Mouse (Mus musculus): Measurements from ENCODE around the gene Pparg. TPM values are rescaled to one million over a fixed set of nuclear protein-coding genes. Genes with fewer than 3 reads are reported as not detected.
A peak's percentile ranks its signal among the peaks of the same experiment; 100 is the strongest.

The Pparg gene
- total RNA-seq (2021): 1 to 10 TPM; 1.6 to 1.8 TPM

DNA sequence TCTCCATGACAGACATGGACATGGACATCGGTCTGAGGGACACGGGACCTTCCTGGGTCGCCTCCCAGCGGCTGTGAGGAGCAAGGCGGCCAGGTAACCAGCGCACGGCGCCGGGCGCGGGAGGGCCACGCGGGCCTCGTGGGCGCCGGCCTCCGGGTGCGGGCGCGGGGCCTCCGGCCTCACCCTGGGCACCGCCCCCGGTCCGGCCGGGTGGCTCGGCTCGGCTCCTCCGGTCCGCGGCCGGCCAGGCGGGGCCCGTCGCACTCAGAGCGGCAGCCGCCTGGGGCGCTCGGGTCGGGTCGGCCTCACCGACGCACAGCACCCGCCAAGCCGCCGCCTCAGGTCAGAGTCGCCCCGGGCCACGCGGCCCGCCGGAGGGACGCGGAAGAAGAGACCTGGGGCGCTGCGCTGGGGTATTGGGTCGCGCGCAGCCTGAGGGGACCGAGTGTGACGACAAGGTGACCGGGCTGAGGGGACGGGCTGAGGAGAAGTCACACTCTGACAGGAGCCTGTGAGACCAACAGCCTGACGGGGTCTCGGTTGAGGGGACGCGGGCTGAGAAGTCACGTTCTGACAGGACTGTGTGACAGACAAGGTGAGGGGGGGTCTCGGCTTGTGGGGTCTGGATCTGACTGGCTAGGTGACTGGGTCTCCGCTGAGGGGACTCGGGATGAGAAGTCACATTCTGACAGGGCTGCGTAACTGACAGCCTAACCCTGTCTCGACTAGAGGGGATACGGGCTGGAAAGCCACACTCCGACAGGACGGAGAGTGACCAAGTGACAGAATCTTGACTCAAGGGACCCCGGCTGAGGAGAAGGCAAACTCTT lies at the start of gene Pparg:
TSS of gene Pparg (plus strand) at position 176 of the 830 bp plus-strand sequence.
- peak; percentile 14 to 22 for DNase-seq

DNA sequence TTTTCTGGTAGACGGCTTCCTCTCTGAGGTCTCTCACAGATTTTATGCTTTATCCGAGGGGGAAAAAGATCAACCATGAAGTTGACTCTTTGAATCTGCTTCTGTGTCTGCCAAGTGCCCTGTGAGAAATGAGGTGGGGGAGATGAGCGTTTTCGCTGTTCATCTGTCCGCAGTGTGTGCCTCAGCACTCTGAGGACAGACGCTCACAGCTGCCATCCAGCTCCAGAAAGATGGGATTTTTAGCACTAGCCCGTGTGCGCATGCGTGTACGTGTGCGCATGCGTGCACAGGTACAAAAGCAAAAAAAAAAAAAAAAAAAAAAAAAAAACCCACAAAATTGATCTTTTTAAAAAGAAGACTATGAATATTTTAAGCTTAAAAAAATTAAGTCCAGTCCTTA lies 48.0 kb upstream of the Pparg start:
- DNase-seq: no peak

DNA sequence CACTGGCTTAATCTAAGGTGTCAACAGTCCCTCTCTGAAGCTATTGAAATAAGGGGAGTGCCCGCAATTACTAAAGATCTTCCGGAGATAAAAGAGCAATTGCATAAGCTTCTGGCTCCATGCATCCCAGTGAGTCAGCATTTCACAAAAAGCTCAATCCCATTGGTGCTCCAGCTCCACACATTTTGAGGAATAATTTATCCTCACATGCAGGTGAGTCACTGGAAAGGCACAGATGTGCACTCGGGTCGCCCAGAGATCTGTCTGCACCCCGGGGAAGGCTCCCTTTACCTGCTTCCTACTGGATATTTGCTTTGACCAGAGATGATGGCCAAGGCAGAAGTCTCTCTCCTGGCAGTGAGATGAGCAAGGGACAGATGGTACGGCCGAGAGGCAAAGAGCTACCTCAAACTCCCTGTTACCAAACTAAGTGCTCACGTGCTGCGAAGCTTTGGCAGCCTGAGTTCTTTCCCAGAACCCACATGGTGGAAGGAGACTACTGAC lies 47.5 kb upstream of the Pparg start:
- DNase-seq: peak; percentile 13 to 36

DNA sequence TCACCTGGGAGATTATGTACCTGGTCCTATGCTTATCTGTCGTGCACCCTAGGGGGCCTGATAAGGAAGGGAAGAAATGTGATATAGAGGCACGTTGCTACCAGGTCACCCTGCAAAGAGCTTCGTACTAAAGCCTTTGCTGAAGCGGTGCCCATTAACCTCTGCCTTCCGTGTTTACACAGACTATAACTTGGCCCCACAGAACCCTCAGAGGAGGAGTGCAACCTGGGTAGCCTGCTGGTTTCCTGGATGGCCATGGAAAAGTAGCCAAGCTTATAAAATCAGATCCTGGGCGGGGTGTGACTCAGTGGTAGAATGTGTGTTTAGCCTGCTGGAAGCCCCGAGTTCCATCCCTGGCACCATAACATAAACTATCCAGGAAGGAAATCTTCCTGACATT lies 46.8 kb upstream of the Pparg start:
- no peak for DNase-seq

DNA sequence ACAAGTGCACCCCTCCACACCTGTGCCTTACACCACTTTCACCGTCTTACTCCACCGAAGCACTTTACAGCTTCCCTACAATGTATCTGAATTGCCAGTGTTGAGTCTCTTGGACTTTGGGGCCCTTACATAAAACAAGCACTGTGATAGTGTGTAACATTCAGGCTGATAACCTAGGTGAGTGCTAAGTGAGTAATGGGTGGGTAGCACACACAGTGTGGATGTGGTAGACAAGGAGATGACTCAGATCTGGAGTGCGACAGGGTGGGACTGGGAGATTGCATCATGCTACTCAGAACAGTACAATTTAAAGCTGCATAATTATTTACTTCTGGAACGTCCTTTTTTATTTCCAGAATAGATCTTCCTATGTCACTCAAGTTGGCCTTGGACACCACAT lies 45.0 kb upstream of the Pparg start:
- no peak for DNase-seq

DNA sequence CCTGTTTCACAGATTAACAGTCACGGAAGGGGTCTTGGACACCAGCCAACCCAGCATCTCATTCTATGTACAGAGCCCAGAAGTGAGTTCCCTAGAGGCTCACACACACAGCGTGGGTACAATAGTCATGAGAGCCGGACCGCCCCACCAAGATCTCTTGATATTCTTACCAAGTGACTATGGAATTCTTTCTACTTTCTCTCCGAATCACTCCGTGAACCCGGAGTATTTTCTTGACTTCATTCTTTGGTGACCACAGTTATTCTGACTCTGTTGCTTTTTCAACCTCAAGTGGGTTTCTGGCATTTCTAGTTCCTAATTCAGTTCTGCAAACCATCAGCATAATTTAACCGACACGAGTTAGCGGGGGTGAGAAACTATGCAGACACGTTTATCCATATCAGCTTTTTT lies 43.9 kb upstream of the Pparg start:
- no peak for DNase-seq

DNA sequence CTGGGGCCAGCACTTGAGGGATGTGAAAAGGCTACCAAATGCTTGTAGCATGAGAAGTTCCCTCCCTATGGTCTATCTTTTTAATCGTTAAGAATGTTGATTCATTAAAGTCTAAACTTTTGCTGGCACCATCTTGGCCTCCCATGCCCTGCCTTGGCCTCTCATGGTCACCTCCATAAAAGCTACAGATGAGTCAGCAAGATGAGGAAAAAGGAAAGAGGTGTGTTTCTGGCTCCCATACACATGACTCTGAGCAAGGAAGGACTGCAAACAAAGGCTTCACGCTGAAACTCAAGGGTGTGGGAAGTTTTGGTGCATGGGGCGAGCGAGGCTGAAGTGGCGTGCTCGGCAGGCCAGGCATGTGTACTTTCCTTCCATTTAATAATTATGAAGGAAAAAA lies 41.9 kb upstream of the Pparg start:
- no peak for DNase-seq

DNA sequence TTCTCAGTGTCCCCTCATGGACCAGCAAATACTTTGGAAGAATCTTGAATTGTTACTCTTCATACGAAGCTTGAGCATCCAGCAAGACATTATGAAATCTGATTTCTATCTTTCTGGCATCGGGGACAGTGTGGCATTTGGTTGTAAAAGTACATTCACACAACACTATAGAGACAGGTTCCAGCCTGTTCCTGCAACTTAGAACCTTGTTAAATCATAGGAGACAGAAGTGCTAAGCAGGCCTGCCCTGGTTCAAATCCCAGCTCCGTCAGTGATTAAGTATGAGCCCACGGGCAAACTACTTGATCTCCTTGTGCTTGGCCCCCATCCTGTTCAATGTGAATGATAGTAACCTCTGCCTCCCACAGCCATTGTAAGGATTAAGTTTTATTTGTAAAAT lies 41.1 kb upstream of the Pparg start:
- DNase-seq: no peak

DNA sequence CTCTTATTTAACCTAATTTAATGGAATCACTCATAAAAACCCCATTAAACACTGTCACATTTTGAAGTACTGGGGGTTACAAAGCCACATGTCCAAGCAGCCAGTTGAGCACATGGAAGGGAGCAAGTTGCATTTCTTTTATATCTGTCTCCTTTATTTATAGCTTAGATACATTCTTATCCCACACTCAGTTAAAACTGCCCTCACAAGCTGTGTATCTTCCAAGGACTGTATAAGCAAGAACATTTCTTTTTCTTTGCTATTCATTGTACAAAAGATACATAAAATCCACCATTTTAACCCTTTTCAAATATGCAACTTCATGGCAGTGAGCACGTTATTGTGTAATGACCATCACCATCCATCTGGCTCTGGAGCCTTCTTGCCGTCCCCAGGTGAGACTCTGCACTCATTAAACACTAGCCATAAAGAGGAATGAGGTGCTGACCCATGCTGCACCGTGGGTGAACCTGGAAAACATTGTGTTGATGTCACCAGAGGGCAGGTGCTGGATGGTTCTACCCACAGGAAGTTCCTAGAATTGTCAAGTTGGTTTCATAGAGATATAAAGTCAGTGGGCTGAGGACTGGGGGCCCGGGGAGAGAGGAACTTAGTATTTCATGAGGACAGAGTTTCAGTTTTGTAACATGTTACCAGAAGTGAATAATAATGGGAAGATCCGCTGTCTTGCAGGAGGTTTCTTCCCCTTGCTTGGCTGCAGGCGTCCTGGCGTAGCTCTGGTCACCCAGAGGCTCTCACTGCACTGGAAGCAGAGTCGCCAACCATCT lies 39.6 kb upstream of the Pparg start:
- DNase-seq: no peak

DNA sequence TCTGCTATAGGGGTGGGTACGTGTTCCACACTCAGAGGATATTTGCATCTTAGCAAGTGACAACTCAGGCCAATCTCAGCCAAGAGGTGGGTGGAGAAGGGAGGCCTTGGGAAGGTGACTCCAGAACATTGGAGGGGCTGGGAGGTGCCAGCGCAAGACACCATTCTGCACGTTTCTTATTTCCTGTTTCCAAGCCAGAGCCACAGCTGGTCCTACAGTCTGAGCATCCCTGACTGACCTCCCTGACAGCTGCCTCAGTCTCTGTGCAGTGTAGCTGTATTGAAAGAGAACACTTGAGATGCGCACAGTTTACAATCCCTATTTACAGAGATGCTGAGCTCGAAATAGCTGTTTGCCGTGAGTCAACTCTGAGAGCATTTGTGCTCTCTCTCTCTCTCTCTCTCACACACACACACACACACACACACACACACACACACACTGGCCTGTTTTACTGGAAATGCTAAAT lies 38.8 kb upstream of the Pparg start:
- no peak for DNase-seq

DNA sequence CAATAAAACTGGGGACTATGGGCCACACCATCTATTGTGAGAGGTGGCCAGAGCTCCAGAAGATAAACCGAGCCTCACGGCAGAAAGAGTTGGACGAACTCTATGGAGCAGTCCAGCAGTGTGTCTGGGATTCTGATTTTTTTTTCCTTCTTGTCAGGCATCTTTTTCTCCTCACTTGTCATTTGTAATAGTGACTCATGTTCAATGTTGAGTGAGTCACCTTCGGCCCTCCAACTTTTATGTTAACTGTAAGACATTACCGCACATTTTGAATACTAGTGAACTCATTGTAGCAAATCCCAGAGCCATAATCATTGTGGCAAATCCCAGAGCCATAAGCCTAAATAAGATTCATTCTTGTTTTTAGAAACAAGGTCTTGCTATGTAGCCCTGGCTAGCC lies 37.8 kb upstream of the Pparg start:
- DNase-seq: no peak

DNA sequence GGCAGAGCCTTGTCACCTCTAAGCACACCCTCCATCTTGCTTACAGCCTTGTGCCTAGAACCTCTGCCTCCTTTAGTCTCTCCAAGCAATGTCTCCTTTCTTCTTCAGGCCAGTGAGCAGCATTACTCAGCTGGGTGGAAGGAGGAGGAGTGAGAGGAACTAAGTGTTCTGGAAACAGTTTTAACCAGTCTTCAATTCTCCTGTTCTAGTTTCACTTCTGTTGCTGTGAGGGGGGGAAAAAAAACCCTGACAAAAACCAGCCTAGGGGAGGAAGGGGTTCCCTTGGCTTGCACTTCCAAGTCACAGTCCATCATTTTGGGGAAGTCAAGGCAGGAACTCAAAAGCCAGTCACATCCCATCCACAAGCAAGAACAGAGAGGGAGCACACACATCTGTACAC lies 29.8 kb upstream of the Pparg start:
- no peak for DNase-seq

DNA sequence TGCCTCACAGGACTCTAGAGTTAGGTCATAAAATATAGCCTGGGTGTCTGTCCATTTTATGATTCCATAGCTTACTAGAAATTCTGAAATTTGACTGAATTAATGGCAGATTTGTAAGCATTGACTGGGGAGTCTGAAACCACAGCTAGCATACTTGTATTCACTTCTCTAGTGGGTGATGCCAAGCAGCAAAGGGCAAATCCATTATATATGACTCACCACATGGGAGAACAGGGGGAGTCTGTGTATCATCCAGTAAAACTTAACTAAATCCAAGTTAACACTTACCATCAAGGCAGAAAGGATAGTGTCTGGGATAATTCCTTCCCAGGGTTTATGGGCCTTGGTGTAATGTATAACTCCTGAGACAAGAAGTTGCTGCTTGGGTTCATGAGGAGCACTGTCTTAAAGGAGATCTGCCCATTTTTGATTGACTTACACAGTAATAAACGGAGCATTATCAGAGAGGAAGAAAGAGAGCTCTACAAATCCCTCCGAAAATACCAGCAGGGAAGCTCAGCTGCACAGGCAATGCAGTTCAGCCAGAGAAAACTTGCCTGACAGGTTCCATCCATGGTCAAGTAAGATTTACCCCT lies 27.6 kb upstream of the Pparg start:
- DNase-seq: no peak

DNA sequence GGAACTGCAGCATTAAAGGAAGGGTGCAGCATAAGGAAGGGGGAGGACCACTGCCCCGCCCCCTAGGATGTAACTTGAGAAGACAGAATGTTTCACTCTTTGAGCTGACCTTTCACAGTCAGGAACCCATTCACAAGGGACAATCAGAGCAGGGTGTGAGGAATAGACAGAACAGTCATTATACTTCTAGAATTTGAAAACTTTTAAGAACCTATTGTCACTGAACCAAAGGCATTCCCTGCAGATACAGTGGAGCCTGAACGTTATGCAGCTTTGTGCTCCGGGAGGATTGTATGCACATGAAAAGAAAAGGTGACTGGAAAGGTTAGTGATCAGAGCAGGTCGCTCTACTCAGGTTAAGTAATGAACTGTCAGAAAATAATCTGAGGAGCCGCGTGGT lies 25.2 kb upstream of the Pparg start:
- DNase-seq: no peak

DNA sequence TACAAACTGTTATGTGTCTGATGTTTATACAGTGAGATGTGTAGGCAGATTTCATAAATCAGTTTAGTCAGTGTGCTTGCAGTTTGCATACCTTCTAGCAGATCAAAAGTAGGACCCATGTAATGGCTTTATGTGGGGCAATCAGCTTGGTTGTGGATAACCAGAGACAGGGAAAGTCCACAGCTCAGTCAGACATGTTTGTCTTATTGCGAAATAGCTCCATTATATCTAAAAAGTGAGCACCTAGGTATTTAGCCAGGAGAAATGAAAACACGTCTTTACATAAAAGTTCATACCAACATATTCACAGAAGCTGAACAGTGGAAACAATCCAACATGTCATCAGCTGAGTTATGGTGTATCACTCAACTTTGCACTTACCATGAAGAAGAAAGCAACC lies 20.7 kb upstream of the Pparg start:
- no peak for DNase-seq

DNA sequence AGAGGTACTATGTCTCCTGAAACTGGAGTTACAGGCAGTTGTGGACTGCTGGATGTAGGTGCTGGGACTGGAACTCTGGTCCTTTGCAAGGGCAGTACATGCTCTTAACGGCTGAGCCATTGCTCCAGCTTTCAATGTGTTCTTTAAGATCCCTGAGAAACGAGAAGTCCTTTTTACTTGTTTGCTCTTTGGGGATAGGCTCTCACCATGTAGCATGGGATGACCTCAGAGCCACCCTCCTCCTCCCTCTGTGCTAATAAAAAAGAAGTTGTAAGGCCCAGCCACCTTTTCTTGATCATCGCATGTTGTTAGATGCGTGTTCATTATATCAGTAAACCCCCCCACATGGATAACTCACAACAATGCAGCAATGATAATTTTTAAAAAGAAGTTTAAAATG lies 17.7 kb upstream of the Pparg start:
- no peak for DNase-seq

DNA sequence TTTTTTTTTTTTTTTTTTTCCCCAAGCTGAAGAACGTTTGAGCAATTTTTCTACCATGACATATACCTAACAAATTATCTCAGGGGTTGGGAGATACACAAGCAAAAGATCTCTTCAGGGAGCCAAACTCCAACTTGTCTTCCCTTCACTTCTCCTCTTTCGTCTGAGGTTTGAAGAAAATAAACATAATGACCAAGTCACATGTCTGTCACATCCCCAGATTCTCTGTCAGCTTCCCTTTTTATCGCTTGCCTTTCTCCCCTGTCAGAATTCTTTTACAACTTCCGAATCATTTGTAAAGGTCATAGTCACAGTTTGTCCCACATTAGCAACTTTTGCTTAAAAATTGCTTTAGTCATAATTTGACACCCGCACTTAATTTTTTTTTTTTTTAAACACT lies 17.2 kb upstream of the Pparg start:
- no peak for DNase-seq

DNA sequence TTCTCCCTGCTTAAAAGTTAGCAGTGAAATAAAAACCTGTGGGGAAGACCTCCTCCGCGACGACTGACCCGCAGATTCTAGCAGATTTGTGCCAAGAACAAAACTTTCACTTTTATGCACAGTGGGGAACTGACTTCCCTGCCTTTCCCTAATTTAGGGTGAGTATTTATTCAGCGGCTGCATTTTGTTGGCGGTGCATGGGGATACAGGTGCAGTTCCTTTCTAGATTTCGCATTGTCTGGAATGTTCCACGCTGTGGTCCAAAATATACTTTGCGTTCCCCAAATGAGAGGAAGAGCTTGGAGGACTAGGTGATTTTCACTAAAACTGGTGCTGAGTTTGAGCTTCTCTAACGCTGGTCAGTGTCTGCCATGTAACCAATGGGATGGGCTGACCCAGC lies 16.6 kb upstream of the Pparg start:
- no peak for DNase-seq

DNA sequence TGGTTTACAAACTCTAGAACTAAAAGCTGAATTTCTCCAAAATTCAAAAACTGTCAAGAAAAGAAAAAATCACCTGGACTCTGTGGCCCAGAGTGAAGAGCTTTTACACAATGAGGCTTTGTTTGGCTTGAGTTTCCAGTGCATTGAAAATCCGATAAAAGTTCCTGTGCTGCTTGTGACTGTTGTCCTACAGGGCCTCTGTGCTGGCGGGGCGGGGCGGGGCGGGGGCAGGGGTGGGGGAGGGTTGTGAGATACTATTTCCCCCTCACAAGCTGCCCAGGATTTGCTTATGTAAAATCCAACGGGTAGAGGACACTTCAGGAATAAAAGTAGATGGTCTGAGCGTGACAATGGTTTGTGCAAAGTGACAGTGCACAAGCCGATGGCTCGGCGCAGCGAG lies 16.2 kb upstream of the Pparg start:
- DNase-seq: no peak

DNA sequence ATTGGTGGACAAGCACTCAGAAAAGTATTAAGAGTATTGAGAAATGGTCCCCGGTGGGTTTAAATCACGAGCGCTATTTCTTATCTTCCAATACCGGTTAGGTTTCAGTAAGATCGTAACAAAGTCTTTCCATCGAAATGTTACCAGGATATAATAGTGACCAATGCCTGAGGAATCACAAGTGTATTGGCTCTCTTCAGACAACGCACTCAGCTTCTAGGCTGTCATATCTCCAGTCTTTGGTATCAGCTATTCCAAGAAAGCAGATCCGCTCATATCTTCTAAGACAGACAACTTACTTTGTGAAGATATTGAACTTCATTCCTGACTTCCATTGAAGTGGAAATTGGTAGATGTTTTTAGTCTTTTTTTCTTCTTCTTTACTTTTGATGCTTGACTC lies 15.7 kb upstream of the Pparg start:
- no peak for DNase-seq

DNA sequence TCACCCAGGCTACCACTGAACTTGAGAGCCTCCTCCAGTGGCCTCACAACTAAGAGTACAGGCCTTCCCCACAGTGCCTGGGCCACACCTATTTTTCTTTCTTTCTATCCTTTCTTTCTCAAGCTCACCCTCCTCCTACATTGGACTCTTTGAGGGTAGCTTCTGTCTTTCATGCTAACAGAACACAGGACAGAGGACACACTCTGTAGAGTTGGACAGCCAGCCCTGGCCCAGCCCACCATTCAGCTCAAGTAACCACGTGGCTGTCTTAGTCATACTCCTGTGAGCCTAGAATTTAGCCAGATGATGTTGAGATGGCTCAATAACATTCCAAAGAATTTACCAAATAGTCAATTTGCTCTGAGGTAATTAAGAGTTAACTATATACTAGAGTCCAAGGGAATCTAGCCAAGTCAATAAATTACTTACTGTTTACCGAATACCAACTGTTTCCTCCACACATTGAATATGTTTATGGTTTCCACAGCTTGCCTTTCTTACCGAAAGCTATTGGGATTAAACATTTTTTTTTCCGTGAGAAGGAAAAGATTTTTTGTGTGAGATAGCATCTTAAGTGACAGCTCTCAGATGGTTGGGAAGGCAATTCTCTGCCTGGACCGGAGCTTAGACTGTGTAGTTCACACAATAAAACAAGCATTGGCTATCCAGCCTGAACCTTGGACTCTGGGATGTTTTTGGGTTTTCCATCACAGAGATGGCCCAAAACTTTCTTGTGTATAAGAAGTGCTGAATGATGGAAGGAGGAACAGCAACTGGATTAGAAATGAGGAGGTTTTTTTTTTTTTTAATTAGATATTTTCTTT lies 10.9 kb upstream of the Pparg start:
- DNase-seq: no peak
